Comparison of ENCODE assay signal across 14 mouse cellular contexts in genomic region chr17:34183564-34184219, GRCm38 (mm10).
"Had no signal": no experiment of that assay in that cellular context is flagged by ENCODE, and none has a peak within 500 bp of the region (broad histone marks: within the 10 kb centered on the region; RNA-seq: fewer than 3 reads in every experiment).

No protein-coding gene starts in this region.

- H3K36me3 ChIP-seq: liver, embryonic 15.5 days; lung, embryonic 15.5 days; midbrain, embryonic 13.5 days; midbrain, embryonic 15.5 days; neural tube, embryonic 12.5 days had no signal

- ATAC-seq: liver, postnatal 0 days; lung, postnatal 0 days; midbrain, embryonic 13.5 days; midbrain, embryonic 15.5 days had no signal

- DNase-seq: liver, postnatal 0 days; lung, adult 2 months; lung, postnatal 14 days; lung, postnatal 36 days; right cerebral cortex, postnatal 14 days; thymus, adult 18-20 months; thymus, postnatal 14 days; thymus, postnatal 36 days had no signal

- H3K9me3 ChIP-seq: liver, embryonic 15.5 days; lung, embryonic 15.5 days; midbrain, embryonic 13.5 days; midbrain, embryonic 15.5 days; neural tube, embryonic 12.5 days had no signal

- H3K4me3 ChIP-seq: liver, embryonic 15.5 days; lung, embryonic 15.5 days; midbrain, embryonic 13.5 days; midbrain, embryonic 15.5 days; neural tube, embryonic 12.5 days had no signal
